Mouse (Mus musculus) intestine, embryonic 14.5 days (tissue): Measurements from ENCODE around the gene Rtkn2. TPM values are rescaled to one million over a fixed set of nuclear protein-coding genes. Genes with fewer than 3 reads are reported as not detected.

ENCODE experiments used
- ATAC-seq: fragments of 200-750 bp; cut with Nextera tagmentation; replicated peaks from 2 replicates; pipeline ENCODE4 v1.8.0; 2017; ENCODE audit warnings: low read depth, moderate number of reproducible peaks, moderate TSS enrichment, moderate library complexity; ENCODE audit not compliant: low FRiP score, low TSS enrichment
- DNase-seq: peaks from one replicate; pipeline ENCODE4 v3.0.0-alpha.2; 2018; ENCODE audit warnings: low spot score
- H3K27ac ChIP-seq: fragments of 300-500 bp; sonication (generic); 2 replicates; pipeline ENCODE4 v1.5.1; 2014; ENCODE audit warnings: low read depth, mild to moderate bottlenecking, control low read depth
- H3K27me3 ChIP-seq: fragments of 300-500 bp; sonication (generic); replicated peaks from 2 replicates; pipeline ENCODE4 v1.6.1; 2014; ENCODE audit warnings: low read length, control low read depth; ENCODE audit not compliant: control insufficient read depth, insufficient read depth
- H3K36me3 ChIP-seq: fragments of 300-500 bp; sonication (generic); 2 replicates; pipeline ENCODE4 v1.6.1; 2014; ENCODE audit warnings: low read length, control low read depth; ENCODE audit not compliant: control insufficient read depth, insufficient read depth
- H3K4me1 ChIP-seq: fragments of 300-500 bp; sonication (generic); replicated peaks from 2 replicates; pipeline ENCODE4 v1.6.1; 2014; ENCODE audit warnings: low read length, control low read depth, mixed read lengths; ENCODE audit not compliant: control insufficient read depth, insufficient read depth
- H3K4me2 ChIP-seq: fragments of 300-500 bp; sonication (generic); 2 replicates; pipeline ENCODE4 v1.6.1; 2014; ENCODE audit warnings: low read length
- H3K4me3 ChIP-seq: fragments of 300-500 bp; sonication (generic); 2 replicates; pipeline ENCODE4 v1.5.1; 2014; ENCODE audit warnings: low read depth, low read length, control low read depth, mixed read lengths
- H3K9ac ChIP-seq: fragments of 300-500 bp; sonication (generic); 2 replicates; pipeline ENCODE4 v1.6.1; 2014; ENCODE audit warnings: mild to moderate bottlenecking, low read length
- H3K9me3 ChIP-seq: fragments of 300-500 bp; sonication (generic); 2 replicates; pipeline ENCODE4 v1.6.1; 2016; ENCODE audit warnings: low read length, control low read depth; ENCODE audit not compliant: control insufficient read depth
- WGBS: fragments of 180-500 bp; shearing (Covaris S2); extraction: QIAGEN DNeasy Blood & Tissue Kit; methylation state at CpG from one replicate; pipeline ENCODE4 v1.1.7; 2014; 5-methylcytosine and 5-hydroxymethylcytosine counted together
- polyA plus RNA-seq: library from polyadenylated mRNA; unstranded; fragments of >200 nt; fragmentation: Nextera tagmentation; extraction: Ambion mirVana; gene quantifications from 2 replicates; pipeline ENCODE4 v1.2.1, GENCODE M21; 2014

The Rtkn2 gene
- polyA plus RNA-seq, 1 experiment from 2014 or later, result 6.6 TPM

GRCm38 (mm10) chr10:68039641-68040205, 60.4 kb downstream of the Rtkn2 start:
- no peaks in the 10 kb centered on the region for H3K9me3 ChIP-seq

GRCm38 (mm10) chr10:68040394-68040793, 61.0 kb downstream of the Rtkn2 start:
- Histone ChIP-seq H3K27ac (no peak overlapping the region), H3K36me3 (peaks cover 11% of the 10 kb centered on the region), H3K27me3 (no peaks in the 10 kb centered on the region), H3K4me3 (no peak overlapping the region), H3K9ac (no peak overlapping the region), H3K4me2 (no peak overlapping the region), H3K4me1 (peaks cover 4% of the 10 kb centered on the region; the same call in 1 of the 2 replicates), H3K9me3 (no peaks in the 10 kb centered on the region)
- DNase-seq, result no peak
- WGBS, result 73% methylated on average over 6 of the region's 6 CpGs
- no peak for ATAC-seq

More at GRCm38 (mm10) chr10:68039641-68040205, 60.4 kb downstream of the Rtkn2 start:
- H3K27me3 ChIP-seq, result no peaks in the 10 kb centered on the region
- no peak overlapping the region for H3K27ac ChIP-seq
- H3K9ac ChIP-seq, result no peak overlapping the region
- 87% methylated on average over 14 of the region's 14 CpGs for WGBS
- ATAC-seq (no peak), DNase-seq (no peak)
- peaks cover 4% of the 10 kb centered on the region; the same call in 1 of the 2 replicates for H3K4me1 ChIP-seq
- no peak overlapping the region for H3K4me3 ChIP-seq
- H3K4me2 ChIP-seq, result no peak overlapping the region
- H3K36me3 ChIP-seq, result peaks cover 11% of the 10 kb centered on the region

- no peak overlapping the region for H3K9ac ChIP-seq
- ATAC-seq (no peak), DNase-seq (no peak)
- no peaks in the 10 kb centered on the region for H3K9me3 ChIP-seq
- no peak overlapping the region for H3K4me2 ChIP-seq
- peaks cover 4% of the 10 kb centered on the region; the same call in 1 of the 2 replicates for H3K4me1 ChIP-seq
- H3K36me3 ChIP-seq, result peaks cover 7% of the 10 kb centered on the region; the same call in 1 of the 2 replicates
- no peaks in the 10 kb centered on the region for H3K27me3 ChIP-seq
- H3K4me3 ChIP-seq, result no peak overlapping the region
- 57% methylated on average over 6 of the region's 6 CpGs for WGBS
- no peak overlapping the region for H3K27ac ChIP-seq
Observed at GRCm38 (mm10) chr10:68043973-68044372, 64.6 kb downstream of the Rtkn2 start.

- Histone ChIP-seq H3K4me2 (no peak overlapping the region), H3K4me3 (no peak overlapping the region), H3K9ac (no peak overlapping the region), H3K27me3 (no peaks in the 10 kb centered on the region), H3K9me3 (no peaks in the 10 kb centered on the region), H3K36me3 (peaks cover 7% of the 10 kb centered on the region; the same call in 1 of the 2 replicates), H3K27ac (no peak overlapping the region), H3K4me1 (peaks cover 4% of the 10 kb centered on the region; the same call in 1 of the 2 replicates)
- ATAC-seq, result no peak
- 93% methylated on average over 8 of the region's 8 CpGs for WGBS
- DNase-seq, result no peak
Observed at GRCm38 (mm10) chr10:68044864-68045263, 65.5 kb downstream of the Rtkn2 start.

- no peak for DNase-seq
- 80% methylated on average over 8 of the region's 8 CpGs for WGBS
- ATAC-seq, result no peak
Observed at GRCm38 (mm10) chr10:68048641-68049305, 69.4 kb downstream of the Rtkn2 start.

GRCm38 (mm10) chr10:68050882-68051281, 71.5 kb downstream of the Rtkn2 start:
- H3K4me3 ChIP-seq, result no peak overlapping the region
- no peaks in the 10 kb centered on the region for H3K27me3 ChIP-seq
- H3K9ac ChIP-seq, result no peak overlapping the region
- H3K4me2 ChIP-seq, result no peak overlapping the region
- no peak overlapping the region for H3K27ac ChIP-seq
- H3K4me1 ChIP-seq, result no peaks in the 10 kb centered on the region
- WGBS, result 88% methylated on average over 13 of the region's 13 CpGs
- no peaks in the 10 kb centered on the region for H3K9me3 ChIP-seq
- H3K36me3 ChIP-seq, result no peaks in the 10 kb centered on the region
- DNase-seq (no peak), ATAC-seq (no peak)

More at GRCm38 (mm10) chr10:68048641-68049305, 69.4 kb downstream of the Rtkn2 start:
- Histone ChIP-seq H3K4me3 (no peak overlapping the region), H3K9ac (no peak overlapping the region), H3K9me3 (no peaks in the 10 kb centered on the region), H3K4me1 (no peaks in the 10 kb centered on the region; the same call in 1 of the 2 replicates), H3K4me2 (no peak overlapping the region), H3K27me3 (no peaks in the 10 kb centered on the region), H3K36me3 (no peaks in the 10 kb centered on the region), H3K27ac (no peak overlapping the region)

GRCm38 (mm10) chr10:68051316-68051933, 72.1 kb downstream of the Rtkn2 start:
- Histone ChIP-seq H3K4me1 (no peaks in the 10 kb centered on the region), H3K4me3 (no peak overlapping the region), H3K9me3 (no peaks in the 10 kb centered on the region), H3K4me2 (no peak overlapping the region), H3K27me3 (no peaks in the 10 kb centered on the region), H3K9ac (no peak overlapping the region), H3K36me3 (no peaks in the 10 kb centered on the region), H3K27ac (no peak overlapping the region)
- ATAC-seq (no peak), DNase-seq (no peak)
- 89% methylated on average over 14 of the region's 14 CpGs for WGBS

GRCm38 (mm10) chr10:68052307-68052706, 72.9 kb downstream of the Rtkn2 start:
- WGBS, result 90% methylated on average over 8 of the region's 8 CpGs
- no peak overlapping the region for H3K9ac ChIP-seq
- no peak overlapping the region for H3K27ac ChIP-seq
- H3K36me3 ChIP-seq, result no peaks in the 10 kb centered on the region
- DNase-seq, result no peak
- H3K4me1 ChIP-seq, result no peaks in the 10 kb centered on the region
- ATAC-seq, result no peak
- H3K4me3 ChIP-seq, result no peak overlapping the region
- no peaks in the 10 kb centered on the region for H3K9me3 ChIP-seq
- no peak overlapping the region for H3K4me2 ChIP-seq
- no peaks in the 10 kb centered on the region for H3K27me3 ChIP-seq
